Mouse (Mus musculus): Measurements from ENCODE around the gene Ino80e. TPM values are rescaled to one million over a fixed set of nuclear protein-coding genes. Genes with fewer than 3 reads are reported as not detected.

The Ino80e gene
- polyA plus RNA-seq, 1 experiment from 2014 or later, result 84.6 TPM

- Histone ChIP-seq H3K27me3 (replicated peaks; ENCODE audit: control insufficient read depth, insufficient read depth, low read length) (peaks cover 27% of the 10 kb centered on the region), H3K4me1 (replicated peaks; ENCODE audit: control insufficient read depth, insufficient read depth, low read length) (0 out of 2 replicates have a peak, but pooled peaks cover 10% of the 10 kb centered on the region), H3K9me3 (ENCODE audit: control insufficient read depth, low read length) (no peaks in the 10 kb centered on the region), H3K36me3 (ENCODE audit: control insufficient read depth, insufficient read depth, low read length) (peaks cover 24% of the 10 kb centered on the region), H3K4me2 (ENCODE audit: low read length) (no peak overlapping the region), H3K9ac (ENCODE audit: low read length) (no peak overlapping the region), H3K27ac (ENCODE audit: low read depth) (no peak overlapping the region), H3K4me3 (ENCODE audit: low read depth, low read length) (no peak overlapping the region)
- ATAC-seq (replicated peaks; ENCODE audit: low FRiP score, low TSS enrichment, low read depth), result no peak
- 23% methylated on average over 10 of the region's 10 CpGs for WGBS
- no peak for DNase-seq (ENCODE audit: low spot score)
Observed at GRCm38 (mm10) chr7:126848794-126849193, 13.4 kb downstream of the Ino80e start.

- 1% methylated on average over 62 of the region's 74 CpGs for WGBS
- H3K9me3 ChIP-seq (ENCODE audit: control insufficient read depth, low read length), result no peaks in the 10 kb centered on the region
- peak overlapping the region; percentile 40 for H3K4me3 ChIP-seq (ENCODE audit: low read depth, low read length)
- H3K4me1 ChIP-seq (replicated peaks; ENCODE audit: control insufficient read depth, insufficient read depth, low read length), result 0 out of 2 replicates have a peak, but pooled peaks cover 10% of the 10 kb centered on the region
- ATAC-seq (replicated peaks; ENCODE audit: low FRiP score, low TSS enrichment, low read depth), result peak; percentile 33
- peaks cover 27% of the 10 kb centered on the region for H3K27me3 ChIP-seq (replicated peaks; ENCODE audit: control insufficient read depth, insufficient read depth, low read length)
- peak overlapping the region; percentile 40 for H3K9ac ChIP-seq (ENCODE audit: low read length)
- DNase-seq (ENCODE audit: low spot score), result peak; percentile 67
- peak overlapping the region; percentile 96 for H3K4me2 ChIP-seq (ENCODE audit: low read length)
- peaks cover 13% of the 10 kb centered on the region for H3K36me3 ChIP-seq (ENCODE audit: control insufficient read depth, insufficient read depth, low read length)
- no peak overlapping the region for H3K27ac ChIP-seq (ENCODE audit: low read depth)
Observed at GRCm38 (mm10) chr7:126847421-126848398, 14.5 kb downstream of the Ino80e start.

- DNase-seq (ENCODE audit: low spot score) (no peak), ATAC-seq (replicated peaks; ENCODE audit: low FRiP score, low TSS enrichment, low read depth) (no peak)
- H3K27ac ChIP-seq (ENCODE audit: low read depth), result no peak within 1 kb of the TSS
- 0 out of 2 replicates have a peak, but pooled peaks cover 10% of the 10 kb centered on the region for H3K4me1 ChIP-seq (replicated peaks; ENCODE audit: control insufficient read depth, insufficient read depth, low read length)
- peak within 1 kb of the TSS; percentile 40 for H3K9ac ChIP-seq (ENCODE audit: low read length)
- H3K4me2 ChIP-seq (ENCODE audit: low read length), result peak within 1 kb of the TSS; percentile 96
- H3K36me3 ChIP-seq (ENCODE audit: control insufficient read depth, insufficient read depth, low read length), result peaks cover 6% of the 10 kb centered on the region
- WGBS, result 44% methylated on average over 4 of the region's 4 CpGs
- peaks cover 27% of the 10 kb centered on the region for H3K27me3 ChIP-seq (replicated peaks; ENCODE audit: control insufficient read depth, insufficient read depth, low read length)
- no peaks in the 10 kb centered on the region for H3K9me3 ChIP-seq (ENCODE audit: control insufficient read depth, low read length)
- peak within 1 kb of the TSS; percentile 40 for H3K4me3 ChIP-seq (ENCODE audit: low read depth, low read length)
Observed at GRCm38 (mm10) chr7:126847116-126847420, 15.1 kb downstream of the Ino80e start, which contains the start of gene Doc2a. Doc2a (plus strand) TSS chr7:126847416.

DNA sequence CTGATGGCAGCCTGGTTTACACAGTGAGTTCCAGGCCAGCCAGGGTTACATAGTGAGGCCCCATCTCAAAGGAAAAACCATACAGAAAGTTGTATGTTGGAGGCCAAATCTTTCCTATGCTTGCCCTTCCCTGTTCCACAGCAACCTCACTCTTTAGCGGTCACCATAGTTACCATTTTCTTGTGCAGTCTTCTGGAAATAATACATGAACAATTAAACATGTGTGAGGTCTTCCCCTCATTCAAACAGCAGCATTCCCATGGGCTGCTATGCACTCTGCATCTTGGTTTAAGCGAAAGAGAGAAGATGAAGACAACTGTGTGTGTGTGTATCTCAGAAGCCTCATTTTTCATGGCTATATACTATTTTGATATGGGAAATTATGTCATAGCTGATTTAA, 16.7 kb downstream of the Ino80e start:
- no peak for ATAC-seq (replicated peaks; ENCODE audit: low FRiP score, low TSS enrichment, low read depth)
- Histone ChIP-seq H3K36me3 (ENCODE audit: control insufficient read depth, insufficient read depth, low read length) (no peaks in the 10 kb centered on the region), H3K27ac (ENCODE audit: low read depth) (no peak overlapping the region), H3K9me3 (ENCODE audit: control insufficient read depth, low read length) (no peaks in the 10 kb centered on the region), H3K27me3 (replicated peaks; ENCODE audit: control insufficient read depth, insufficient read depth, low read length) (peaks cover 27% of the 10 kb centered on the region), H3K4me2 (ENCODE audit: low read length) (no peak overlapping the region), H3K9ac (ENCODE audit: low read length) (no peak overlapping the region), H3K4me3 (ENCODE audit: low read depth, low read length) (no peak overlapping the region), H3K4me1 (replicated peaks; ENCODE audit: control insufficient read depth, insufficient read depth, low read length) (0 out of 2 replicates have a peak, but pooled peaks cover 10% of the 10 kb centered on the region)
- no peak for DNase-seq (ENCODE audit: low spot score)
- 91% methylated on average over 2 of the region's 2 CpGs for WGBS

DNA sequence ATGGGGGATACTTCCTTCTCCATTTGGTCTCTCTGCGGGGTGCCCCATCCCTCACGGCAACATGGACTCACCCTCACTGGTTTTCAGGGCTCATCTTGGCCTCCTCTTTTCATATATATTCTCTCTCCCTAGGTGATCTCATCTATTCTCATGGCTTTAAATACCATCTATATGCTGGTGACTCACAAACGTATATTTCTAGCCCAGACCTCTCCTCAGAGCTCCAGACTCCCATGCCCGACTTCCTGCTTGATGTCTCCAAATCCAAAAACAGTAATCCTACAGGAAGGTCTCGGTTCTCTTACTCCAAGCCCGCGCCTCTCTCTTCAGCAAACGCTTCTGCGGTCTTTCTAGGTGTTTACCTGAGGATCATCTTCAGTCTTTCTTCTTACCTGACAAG, 18.9 kb downstream of the Ino80e start:
- WGBS, result 75% methylated on average over 9 of the region's 9 CpGs
- DNase-seq (ENCODE audit: low spot score), result no peak

GRCm38 (mm10) chr7:126833294-126833693, 28.9 kb downstream of the Ino80e start:
- Histone ChIP-seq H3K9me3 (ENCODE audit: control insufficient read depth, low read length) (no peaks in the 10 kb centered on the region), H3K4me1 (replicated peaks; ENCODE audit: control insufficient read depth, insufficient read depth, low read length) (no peaks in the 10 kb centered on the region), H3K36me3 (ENCODE audit: control insufficient read depth, insufficient read depth, low read length) (no peaks in the 10 kb centered on the region), H3K4me3 (ENCODE audit: low read depth, low read length) (no peak overlapping the region), H3K9ac (ENCODE audit: low read length) (no peak overlapping the region), H3K4me2 (ENCODE audit: low read length) (no peak overlapping the region), H3K27ac (ENCODE audit: low read depth) (no peak overlapping the region), H3K27me3 (replicated peaks; ENCODE audit: control insufficient read depth, insufficient read depth, low read length) (no peaks in the 10 kb centered on the region)
- WGBS, result 95% methylated on average over 1 of the region's 1 CpGs
- ATAC-seq (replicated peaks; ENCODE audit: low FRiP score, low TSS enrichment, low read depth) (no peak), DNase-seq (ENCODE audit: low spot score) (no peak)

More for the DNA sequence above, 18.9 kb downstream of the Ino80e start:
- no peak overlapping the region for H3K27ac ChIP-seq (ENCODE audit: low read depth)
- H3K9ac ChIP-seq (ENCODE audit: low read length), result no peak overlapping the region
- no peak overlapping the region for H3K4me3 ChIP-seq (ENCODE audit: low read depth, low read length)
- H3K4me2 ChIP-seq (ENCODE audit: low read length), result no peak overlapping the region
- no peaks in the 10 kb centered on the region for H3K9me3 ChIP-seq (ENCODE audit: control insufficient read depth, low read length)
- no peaks in the 10 kb centered on the region for H3K36me3 ChIP-seq (ENCODE audit: control insufficient read depth, insufficient read depth, low read length)
- 0 out of 2 replicates have a peak, but pooled peaks cover 6% of the 10 kb centered on the region for H3K4me1 ChIP-seq (replicated peaks; ENCODE audit: control insufficient read depth, insufficient read depth, low read length)
- peaks cover 11% of the 10 kb centered on the region for H3K27me3 ChIP-seq (replicated peaks; ENCODE audit: control insufficient read depth, insufficient read depth, low read length)
- ATAC-seq (replicated peaks; ENCODE audit: low FRiP score, low TSS enrichment, low read depth), result no peak

- Histone ChIP-seq H3K27me3 (replicated peaks; ENCODE audit: control insufficient read depth, insufficient read depth, low read length) (no peaks in the 10 kb centered on the region), H3K4me2 (ENCODE audit: low read length) (peak overlapping the region; percentile 51), H3K4me3 (ENCODE audit: low read depth, low read length) (peak overlapping the region; percentile 14; the same call in 1 of the 2 replicates), H3K4me1 (replicated peaks; ENCODE audit: control insufficient read depth, insufficient read depth, low read length) (no peaks in the 10 kb centered on the region), H3K36me3 (ENCODE audit: control insufficient read depth, insufficient read depth, low read length) (no peaks in the 10 kb centered on the region), H3K27ac (ENCODE audit: low read depth) (no peak overlapping the region), H3K9me3 (ENCODE audit: control insufficient read depth, low read length) (no peaks in the 10 kb centered on the region), H3K9ac (ENCODE audit: low read length) (no peak overlapping the region)
- peak; percentile 90 for DNase-seq (ENCODE audit: low spot score)
- under 1% methylated on average over 20 of the region's 21 CpGs for WGBS
- peak; percentile 83 for ATAC-seq (replicated peaks; ENCODE audit: low FRiP score, low TSS enrichment, low read depth)
Observed at GRCm38 (mm10) chr7:126832036-126832598, 30.1 kb downstream of the Ino80e start.

DNA sequence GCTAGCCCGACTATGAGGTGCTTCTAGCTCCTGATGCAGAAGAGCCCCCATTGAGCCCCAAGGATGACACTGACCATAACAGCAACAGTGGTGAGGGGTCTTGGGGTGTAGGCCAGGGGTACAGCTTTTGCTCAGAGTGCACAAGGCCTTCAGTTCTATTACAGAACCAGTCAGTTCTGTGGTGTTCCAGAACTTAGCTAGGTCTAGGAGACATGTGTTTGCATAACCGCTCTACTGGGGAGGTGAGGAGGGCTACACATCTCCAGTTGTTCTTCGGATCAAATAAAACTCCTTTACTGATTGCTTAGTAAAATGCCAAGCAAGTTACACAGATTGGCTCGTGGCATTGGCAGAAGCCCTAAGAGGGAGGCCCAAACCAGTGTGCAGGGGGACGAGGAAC, 30.6 kb downstream of the Ino80e start, which contains the start of gene 4930451I11Rik:
4930451I11Rik (minus strand) TSS at position 101 of the 400 bp plus-strand sequence.
- peak within 1 kb of the TSS; percentile 14; the same call in 1 of the 2 replicates for H3K4me3 ChIP-seq (ENCODE audit: low read depth, low read length)
- 58% methylated on average over 5 of the region's 5 CpGs for WGBS
- DNase-seq (ENCODE audit: low spot score) (no peak), ATAC-seq (replicated peaks; ENCODE audit: low FRiP score, low TSS enrichment, low read depth) (no peak)
- no peak within 1 kb of the TSS for H3K27ac ChIP-seq (ENCODE audit: low read depth)
- H3K4me1 ChIP-seq (replicated peaks; ENCODE audit: control insufficient read depth, insufficient read depth, low read length), result no peaks in the 10 kb centered on the region
- H3K9ac ChIP-seq (ENCODE audit: low read length), result no peak within 1 kb of the TSS
- no peaks in the 10 kb centered on the region for H3K27me3 ChIP-seq (replicated peaks; ENCODE audit: control insufficient read depth, insufficient read depth, low read length)
- no peaks in the 10 kb centered on the region for H3K36me3 ChIP-seq (ENCODE audit: control insufficient read depth, insufficient read depth, low read length)
- no peaks in the 10 kb centered on the region for H3K9me3 ChIP-seq (ENCODE audit: control insufficient read depth, low read length)
- H3K4me2 ChIP-seq (ENCODE audit: low read length), result peak within 1 kb of the TSS; percentile 51

Data from intestine, embryonic 14.5 days (tissue).